Mouse (Mus musculus) layer of hippocampus, adult 11-12 months (tissue): ENCODE measurements around the gene Arl6ip1.
A peak's percentile ranks its signal among the peaks of the same experiment; 100 is the strongest.

Source experiments
- DNase-seq: peaks from one replicate; pipeline ENCODE4 v3.0.0; 2022; ENCODE audit warnings: low spot score

The Arl6ip1 gene

GRCm38 (mm10) chr7:118116787-118117538 is 12.5 kb downstream of the Arl6ip1 start:
- no peak for DNase-seq

GRCm38 (mm10) chr7:118115877-118116568 is 13.4 kb downstream of the Arl6ip1 start, which contains the start of gene Rps15a:
TSS of gene Rps15a (minus strand) at chr7:118116188.
- peak; percentile 95 for DNase-seq

GRCm38 (mm10) chr7:118115533-118115876 is 14.0 kb downstream of the Arl6ip1 start:
- DNase-seq: no peak

- DNase-seq: no peak
Measured at GRCm38 (mm10) chr7:118113541-118114297, 15.7 kb downstream of the Arl6ip1 start.

- DNase-seq: no peak
Measured at GRCm38 (mm10) chr7:118111128-118111527, 18.3 kb downstream of the Arl6ip1 start.

GRCm38 (mm10) chr7:118107671-118108070 is 21.8 kb downstream of the Arl6ip1 start:
- DNase-seq: no peak

GRCm38 (mm10) chr7:118104458-118105052 is 24.9 kb downstream of the Arl6ip1 start:
- no peak for DNase-seq

- DNase-seq: no peak
Measured at GRCm38 (mm10) chr7:118103462-118104379, 25.7 kb downstream of the Arl6ip1 start.

GRCm38 (mm10) chr7:118102678-118103461 is 26.6 kb downstream of the Arl6ip1 start:
- DNase-seq: no peak

- DNase-seq: peak; percentile 43
Measured at GRCm38 (mm10) chr7:118102231-118102630, 27.2 kb downstream of the Arl6ip1 start.

- DNase-seq: no peak
Measured at GRCm38 (mm10) chr7:118097615-118098014, 31.8 kb downstream of the Arl6ip1 start.

- DNase-seq: no peak
Measured at GRCm38 (mm10) chr7:118079987-118080386, 49.5 kb downstream of the Arl6ip1 start.

GRCm38 (mm10) chr7:118079097-118079496 is 50.4 kb downstream of the Arl6ip1 start:
- DNase-seq: no peak
